Mouse (Mus musculus) B cell, adult 2 months (primary cell): ENCODE measurements around the gene Cpne5.
"Not testable (repeated sequence)": the region's sequence is repeated elsewhere in the genome, so short reads cannot be mapped to it uniquely, and the experiment has no call there.

ENCODE experiments used
- DNase-seq, 2 experiments: peaks; one replicate each; pipeline ENCODE4 v3.0.0; 2022

Gene Cpne5

GRCm38 (mm10) chr17:29126561-29126960, 111.4 kb downstream of the Cpne5 start:
- no peak for DNase-seq

- no peak for DNase-seq
These were observed 114.3 kb downstream of the Cpne5 start for GRCm38 (mm10) chr17:29123578-29124174.

DNA sequence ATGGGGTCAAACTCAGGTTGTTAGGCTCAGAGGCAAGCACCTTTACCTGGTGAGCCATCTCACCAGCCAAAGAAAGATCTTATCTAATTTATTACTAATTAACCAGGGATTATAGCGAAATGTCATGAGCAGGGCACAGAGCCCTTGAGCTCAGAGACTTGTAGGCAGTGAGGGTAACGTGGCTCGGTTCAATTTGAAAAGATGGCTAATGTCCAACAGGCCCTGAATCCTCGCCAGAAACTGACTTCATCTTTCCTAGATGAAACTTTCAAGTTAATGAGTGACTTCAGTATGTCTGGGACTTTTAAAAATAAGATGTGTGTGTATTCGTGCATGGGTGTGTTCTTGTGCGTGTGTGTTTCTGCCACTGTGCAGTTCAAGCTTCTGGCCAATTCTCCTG, 115.2 kb downstream of the Cpne5 start:
- no peak for DNase-seq

- no peak for DNase-seq
These were observed 117.3 kb downstream of the Cpne5 start for GRCm38 (mm10) chr17:29120666-29121065.

DNA sequence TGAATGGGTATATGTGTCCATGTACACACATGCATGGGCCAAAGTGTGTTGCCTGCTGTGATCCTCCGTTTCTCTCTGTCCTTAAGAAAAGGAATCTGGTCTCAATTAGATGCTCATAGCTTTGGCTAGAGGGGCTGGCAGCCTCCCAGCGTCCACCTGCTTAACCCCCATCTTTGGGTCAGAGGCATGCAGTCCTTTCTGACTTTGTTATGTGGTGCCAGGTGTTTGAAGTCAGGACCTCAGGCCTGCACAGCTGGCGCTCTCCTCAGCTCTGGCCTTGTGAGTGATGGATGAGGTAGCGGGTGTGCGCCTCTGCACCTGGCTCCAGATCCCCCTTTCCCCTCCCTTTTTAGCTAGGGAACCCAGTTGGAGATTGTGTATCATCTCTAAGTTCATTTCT, 119.9 kb downstream of the Cpne5 start:
- DNase-seq: no peak

DNA sequence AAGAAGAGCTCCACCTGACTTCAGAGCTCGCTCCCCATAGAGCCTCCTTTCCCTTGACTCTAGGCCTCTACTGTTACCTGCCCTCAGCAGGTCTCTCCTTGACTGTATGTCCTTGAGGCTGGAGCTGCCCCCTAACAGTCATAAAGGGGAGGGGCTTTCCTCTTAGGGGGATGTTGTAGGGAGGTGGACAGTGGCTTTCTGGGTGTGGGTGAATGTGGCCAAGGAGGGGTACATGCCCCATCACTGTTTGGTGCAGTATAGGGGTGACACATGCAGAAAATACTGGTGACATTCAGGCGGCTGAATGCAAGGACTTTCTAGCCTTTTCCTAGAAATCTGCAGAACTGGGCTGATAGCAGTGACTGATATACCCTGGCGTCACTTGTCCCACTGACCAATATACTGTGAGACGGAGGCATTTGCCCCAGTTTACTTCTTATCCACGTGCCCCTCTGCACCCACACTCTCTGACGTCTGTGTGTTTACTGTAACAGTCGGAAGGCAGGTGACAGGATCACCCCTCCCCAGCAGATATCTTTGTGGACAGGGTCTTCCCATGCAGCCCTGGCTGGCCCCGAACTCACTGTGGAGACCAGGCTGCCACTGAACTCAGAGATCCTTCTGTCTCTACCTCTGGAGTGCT, 120.8 kb downstream of the Cpne5 start:
- DNase-seq: peak in 1 of 2 experiments; percentile 0

GRCm38 (mm10) chr17:29116023-29116422, 121.9 kb downstream of the Cpne5 start:
- DNase-seq: peak; percentile 1 to 16

DNA sequence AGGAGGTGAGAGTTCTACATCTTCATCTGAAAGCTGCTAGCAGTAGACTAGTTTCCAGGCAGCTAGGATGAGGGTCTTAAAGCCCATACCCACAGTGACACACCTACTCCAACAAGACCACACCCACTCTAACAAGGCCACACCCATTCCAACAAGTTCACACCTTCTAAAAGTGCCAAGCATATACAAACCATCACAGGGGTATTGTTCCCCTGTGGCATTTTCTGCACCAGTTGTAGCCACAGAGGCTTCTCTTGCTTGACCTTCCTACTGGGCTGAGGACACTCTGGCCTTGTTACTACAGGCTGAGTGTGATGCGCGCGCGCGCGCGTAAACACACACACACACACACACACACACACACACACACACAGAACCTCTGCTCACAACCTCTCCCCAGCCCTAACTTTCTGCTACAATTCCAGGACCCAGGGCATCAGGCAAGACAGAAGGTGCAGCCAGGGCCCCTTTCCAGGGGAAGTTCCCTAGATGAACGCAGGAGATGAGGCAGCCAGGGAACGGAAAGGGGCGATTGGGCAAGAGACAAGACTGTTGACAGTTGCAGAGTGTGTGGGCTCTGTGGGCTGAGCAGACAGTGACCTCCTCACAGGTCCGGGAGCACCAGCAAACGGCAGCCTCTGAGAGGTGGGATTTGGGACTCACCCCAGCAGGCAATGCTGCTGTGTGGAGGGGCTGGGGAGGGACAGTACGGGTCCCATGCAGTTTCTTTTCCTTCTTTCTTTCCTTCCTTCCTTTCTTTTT, 124.2 kb downstream of the Cpne5 start, which contains the start of gene Rab44:
TSS of gene Rab44 (plus strand) at position 555 of the 762 bp plus-strand sequence.
- no peak for DNase-seq

DNA sequence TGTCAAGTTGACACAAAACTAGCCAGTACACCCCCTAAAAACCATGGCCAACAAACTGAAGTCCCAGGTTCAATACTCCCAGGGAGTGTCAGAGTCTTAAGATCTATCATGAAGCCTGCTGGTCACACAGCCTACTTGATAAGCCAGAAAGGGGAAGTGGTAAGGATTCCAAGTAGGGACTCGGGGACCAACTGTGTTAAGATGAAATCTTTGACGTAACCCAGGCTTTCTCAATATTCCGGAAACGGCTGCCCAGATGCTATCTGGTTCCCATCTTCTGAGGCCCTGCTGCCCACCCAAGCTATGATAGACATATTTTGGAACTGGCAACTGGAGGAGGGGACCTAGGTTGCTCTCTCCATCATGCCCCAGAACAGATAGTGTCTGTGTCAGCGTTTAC, 126.6 kb downstream of the Cpne5 start:
- DNase-seq: no peak

DNA sequence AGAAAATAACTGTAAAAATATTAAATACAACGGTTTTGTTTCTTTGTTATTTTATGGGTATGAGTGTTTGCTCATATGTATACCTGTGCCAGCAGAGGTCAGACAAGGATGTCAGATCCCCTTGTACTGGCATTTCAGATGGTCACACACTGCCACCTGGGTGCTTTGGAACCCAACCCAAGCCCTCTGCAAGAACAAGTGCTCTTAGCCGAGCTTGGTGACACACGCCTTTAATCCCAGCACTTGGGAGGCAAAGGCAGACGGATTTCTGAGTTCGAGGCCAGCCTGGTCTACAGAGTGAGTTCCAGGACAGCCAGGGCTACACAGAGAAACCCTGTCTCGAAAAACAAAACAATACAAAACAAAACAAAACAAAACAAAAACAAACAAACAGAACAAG, 127.6 kb downstream of the Cpne5 start:
- not testable (repeated sequence) for DNase-seq
